Mouse (Mus musculus) ES-E14 (cell line): ENCODE measurements around the gene 1600002K03Rik. TPM values are rescaled to one million over a fixed set of nuclear protein-coding genes. Genes with fewer than 3 reads are reported as not detected.

ENCODE experiments used
- DNase-seq: peaks from one replicate; pipeline ENCODE4 v3.0.0-alpha.2; 2013; ENCODE audit warnings: low read depth, low spot score
- H3K27ac ChIP-seq: 2 replicates; pipeline ENCODE4 v1.5.1; 2012; ENCODE audit warnings: low read depth, mild to moderate bottlenecking, low read length, moderate library complexity, mixed read lengths; ENCODE audit not compliant: poor library complexity, insufficient read depth, severe bottlenecking
- H3K36me3 ChIP-seq: 2 replicates; pipeline ENCODE4 v1.6.1; 2012; ENCODE audit warnings: mild to moderate bottlenecking, low read length, moderate library complexity, mixed read lengths; ENCODE audit not compliant: control insufficient read depth, poor library complexity, insufficient read depth, severe bottlenecking
- H3K4me1 ChIP-seq, 2 experiments: fragments of 150-350 bp in 1 of 2; sonication (generic) in 1 of 2; 2 replicates each; pipeline ENCODE4 v1.6.1; 2012; ENCODE audit warnings: low read length in 2 of 2, mild to moderate bottlenecking in 1 of 2, mixed read lengths in 1 of 2; ENCODE audit not compliant: control insufficient read depth in 2 of 2, insufficient read depth in 2 of 2, poor library complexity in 1 of 2
- H3K4me3 ChIP-seq, 2 experiments: fragments of 150-350 bp in 1 of 2; sonication (generic) in 1 of 2; 2 replicates each; pipeline ENCODE4 v1.5.1; 2012; ENCODE audit warnings: low read length in 2 of 2, low read depth in 1 of 2, mild to moderate bottlenecking in 1 of 2, mixed read lengths in 1 of 2; ENCODE audit not compliant: insufficient read depth in 1 of 2, poor library complexity in 1 of 2, severe bottlenecking in 1 of 2
- H3K9ac ChIP-seq: 2 replicates; pipeline ENCODE4 v1.6.1; 2012; ENCODE audit warnings: low read depth, mild to moderate bottlenecking, low read length, mixed read lengths; ENCODE audit not compliant: poor library complexity, insufficient read depth, severe bottlenecking
- H3K9me3 ChIP-seq: fragments of 150-350 bp; sonication (generic); 2 replicates; pipeline ENCODE4 v1.6.1; 2012; ENCODE audit warnings: low read depth, mild to moderate bottlenecking, low read length; ENCODE audit not compliant: control insufficient read depth, insufficient read depth
- CHD2 ChIP-seq: IDR thresholded peaks from 2 replicates; pipeline ENCODE4 v1.6.1; 2014; ENCODE audit warnings: mild to moderate bottlenecking, low read depth, low read length, inconsistent platforms
- HCFC1 ChIP-seq: IDR thresholded peaks from 2 replicates; pipeline ENCODE4 v1.6.1; 2012; ENCODE audit warnings: low read length, inconsistent platforms, borderline replicate concordance; ENCODE audit not compliant: insufficient read depth
- MAFK ChIP-seq: IDR thresholded peaks from 2 replicates; pipeline ENCODE4 v1.6.1; 2014; ENCODE audit warnings: mild to moderate bottlenecking, low read depth, low read length, inconsistent platforms; ENCODE audit not compliant: insufficient read depth
- ZC3H11A ChIP-seq: IDR thresholded peaks from 2 replicates; pipeline ENCODE4 v1.6.1; 2012; ENCODE audit warnings: low read depth, mild to moderate bottlenecking, inconsistent platforms, low read length, borderline replicate concordance
- ZNF384 ChIP-seq: IDR thresholded peaks from 2 replicates; pipeline ENCODE4 v1.6.1; 2012; ENCODE audit warnings: low read depth, low read length, inconsistent platforms
- in situ Hi-C, 2 experiments: fragments of 600-800 bp; cut with MboI; formaldehyde crosslinking; loops; one replicate each; pipeline ENCODE4 v1.15.1; 2025; ENCODE audit warnings: low sequenced_read_pairs in 2 of 2, inconsistent platforms in 1 of 2; ENCODE audit not compliant: unreplicated experiment in 2 of 2
- total RNA-seq: library from RNA; depleted of rRNA; stranded (reverse); fragments of 300-350 nt; gene quantifications from 2 replicates; pipeline ENCODE4 v1.2.3, GENCODE M21; 2012

Gene 1600002K03Rik
- total RNA-seq, 1 experiment, result 25.4 TPM

- peak overlapping the region; percentile 75 for H3K9ac ChIP-seq
- TF ChIP-seq HCFC1, result no peak
- no peak for TF ChIP-seq CHD2
- TF ChIP-seq ZNF384, result peak; percentile 64; the same call in 1 of the 2 replicates
- in situ Hi-C loops, result loop anchor here (10.0 kb wide), 2 partner anchors 71 to 201 kb away; partner anchors contain the start of gene Ndufs7 (in 1 of the 2)
- peaks cover 24% of the 10 kb centered on the region for H3K36me3 ChIP-seq
- H3K4me1 ChIP-seq, result peaks cover 2 to 11% of the 10 kb centered on the region in 2 experiments; a peak in 2 of 4 replicates
- no peaks in the 10 kb centered on the region for H3K9me3 ChIP-seq
- peak overlapping the region; percentile 33; the same call in 1 of the 2 replicates for H3K27ac ChIP-seq
- DNase-seq, result no peak
- H3K4me3 ChIP-seq, result peak overlapping the region; percentile 80 to 81
Measured at GRCm38 (mm10) chr10:80173358-80173757, 614 bp downstream of the 1600002K03Rik start.

GRCm38 (mm10) chr10:80173955-80174640 lies 1.4 kb downstream of the 1600002K03Rik start:
- Histone ChIP-seq H3K27ac (no peak overlapping the region), H3K9ac (no peak overlapping the region), H3K4me1 (peaks cover 2 to 15% of the 10 kb centered on the region in 2 experiments; a peak in 2 of 4 replicates), H3K4me3 (no peak overlapping the region), H3K36me3 (peaks cover 24% of the 10 kb centered on the region), H3K9me3 (no peaks in the 10 kb centered on the region)
- TF ChIP-seq MAFK, result no peak
- no peak for DNase-seq
- in situ Hi-C loops, result loop anchor here (10.0 kb wide), 2 partner anchors 71 to 201 kb away; partner anchors contain the start of gene Ndufs7 (in 1 of the 2)

GRCm38 (mm10) chr10:80174705-80175104 lies 2.0 kb downstream of the 1600002K03Rik start:
- Histone ChIP-seq H3K9me3 (no peaks in the 10 kb centered on the region), H3K27ac (no peak overlapping the region), H3K36me3 (peaks cover 23% of the 10 kb centered on the region), H3K9ac (no peak overlapping the region), H3K4me3 (no peak overlapping the region), H3K4me1 (peaks cover 2 to 15% of the 10 kb centered on the region in 2 experiments; a peak in 2 of 4 replicates)
- no peak for DNase-seq
- in situ Hi-C loops, result loop anchor here (5.0 to 10.0 kb wide), 3 partner anchors 70 to 200 kb away; partner anchors contain the start of gene Ndufs7 (in 2 of the 2)
- no peak for TF ChIP-seq HCFC1
- no peak for TF ChIP-seq ZC3H11A
- no peak for TF ChIP-seq MAFK
- no peak for TF ChIP-seq ZNF384
- no peak for TF ChIP-seq CHD2

- no peak overlapping the region for H3K4me3 ChIP-seq
- H3K9me3 ChIP-seq, result no peaks in the 10 kb centered on the region
- no peak overlapping the region for H3K27ac ChIP-seq
- no peak for DNase-seq
- peaks cover 2 to 8% of the 10 kb centered on the region in 2 experiments; a peak in 2 of 4 replicates for H3K4me1 ChIP-seq
- in situ Hi-C loops, result loop anchor here (5.0 to 10.0 kb wide), 3 partner anchors 69 to 199 kb away; partner anchors contain the start of gene Ndufs7 (in 2 of the 2)
- TF ChIP-seq ZNF384, result no peak
- peak; percentile 12; the same call in 1 of the 2 replicates for TF ChIP-seq ZC3H11A
- no peak for TF ChIP-seq HCFC1
- peaks cover 13% of the 10 kb centered on the region for H3K36me3 ChIP-seq
- H3K9ac ChIP-seq, result no peak overlapping the region
Measured at GRCm38 (mm10) chr10:80175536-80176269, 3.0 kb downstream of the 1600002K03Rik start.
